Mouse (Mus musculus) bone marrow, adult 2 months (tissue): ENCODE measurements at regions not wholly inside any gene's neighbourhood (a gene's known extent, or its start where the extent isn't known, plus 50 kb on each side); places are given as distances from the start of the nearest gene placed in this dataset.

Source experiments
- CTCF ChIP-seq: fragments of 200-500 bp; IDR thresholded peaks from 2 replicates; pipeline ENCODE4 v1.5.1; 2011; ENCODE audit warnings: low read length, control low read depth; ENCODE audit not compliant: control insufficient read depth, insufficient read depth
- POLR2A ChIP-seq: fragments of 200-500 bp; IDR thresholded peaks from 2 replicates; pipeline ENCODE4 v1.6.1; 2011; ENCODE audit warnings: low read depth, mild to moderate bottlenecking, control low read depth, low read length, borderline replicate concordance; ENCODE audit not compliant: control insufficient read depth

GRCm38 (mm10) chr13:110881573-110881972, 373.2 kb upstream of the Actbl2 start:
- TF ChIP-seq CTCF (no peak), POLR2A (no peak)
